Mouse (Mus musculus) hematopoietic multipotent progenitor cell, adult 10-12 weeks (in vitro differentiated cells): ENCODE data around the gene Cyp4f16. TPM values are rescaled to one million over a fixed set of nuclear protein-coding genes. Genes with fewer than 3 reads are reported as not detected.

Source experiments
- polyA plus RNA-seq: library from polyadenylated mRNA; stranded (reverse); fragments of >175 nt; gene quantifications from 2 replicates; pipeline ENCODE4 v1.2.3, GENCODE M21; 2012; ENCODE audit warnings: low replicate concordance

Gene Cyp4f16
- 11.4 and 36.0 TPM in 2 replicates for polyA plus RNA-seq

GRCm38 (mm10) chr17:32536051-32536866, at the start of gene Cyp4f16:
Cyp4f16 (plus strand) TSS chr17:32536558.

GRCm38 (mm10) chr17:32505851-32506728, 30.3 kb upstream of the Cyp4f16 start, which contains the start of gene Cyp4f17:
Cyp4f17 (plus strand) TSS chr17:32506050.

Other genes starting within 250 kb of the Cyp4f16 start
- gene Akap8, start 215.3 kb upstream of the Cyp4f16 start, polyA plus RNA-seq: 397 and 498 TPM in 2 replicates
- gene Akap8l, start 186.0 kb upstream of the Cyp4f16 start, polyA plus RNA-seq: 219 and 519 TPM in 2 replicates
- gene Wiz, start 147.1 kb upstream of the Cyp4f16 start, polyA plus RNA-seq: 65.0 and 91.1 TPM in 2 replicates
- gene Rasal3, start 133.0 kb upstream of the Cyp4f16 start, polyA plus RNA-seq: 143 and 237 TPM in 2 replicates
- gene Pglyrp2, start 112.4 kb upstream of the Cyp4f16 start, polyA plus RNA-seq: 39.2 and 48.5 TPM in 2 replicates
- 0.22 TPM in 1 of 2 replicates, not detected in the other for gene Cyp4f39, start 83.8 kb upstream of the Cyp4f16 start, polyA plus RNA-seq
- gene Cyp4f17, start 30.5 kb upstream of the Cyp4f16 start, polyA plus RNA-seq: 1.8 and 3.3 TPM in 2 replicates
- gene Cyp4f37, start 84.8 kb downstream of the Cyp4f16 start, polyA plus RNA-seq: 0.43 and 1.5 TPM in 2 replicates
- gene Cyp4f40, start 122.3 kb downstream of the Cyp4f16 start, polyA plus RNA-seq: not detected in 2 replicates
- gene Cyp4f15, start 149.1 kb downstream of the Cyp4f16 start, polyA plus RNA-seq: not detected in 2 replicates